Mouse (Mus musculus): ENCODE measurements at regions not wholly inside any gene's neighbourhood (a gene's known extent, or its start where the extent isn't known, plus 50 kb on each side); places are given as distances from the start of the nearest gene placed in this dataset.

- DNase-seq, result peak; percentile 40
Measured at GRCm38 (mm10) chr6:123930951-123931350, 77.7 kb upstream of the Vmn2r25 start.

- DNase-seq, result no peak
Measured at GRCm38 (mm10) chr6:123937930-123938329, 84.7 kb upstream of the Vmn2r25 start.

- DNase-seq, result no peak
Measured at GRCm38 (mm10) chr6:123961321-123961720, 63.0 kb upstream of the Vmn2r26 start.

GRCm38 (mm10) chr6:123971180-123971579, 53.2 kb upstream of the Vmn2r26 start:
- DNase-seq, result no peak
